Mouse (Mus musculus) E14TG2a.4 (cell line): ENCODE measurements at regions not wholly inside any gene's neighbourhood (a gene's known extent, or its start where the extent isn't known, plus 50 kb on each side); places are given as distances from the start of the nearest gene placed in this dataset.

ENCODE experiments used
- CTCF ChIP-seq: conservative IDR thresholded peaks from 2 replicates; pipeline ENCODE4 v1.5.1; 2014; ENCODE audit warnings: low read length
- NANOG ChIP-seq: IDR thresholded peaks from 2 replicates; pipeline ENCODE4 v1.6.1; 2014; ENCODE audit warnings: borderline replicate concordance, low read length, mixed read lengths

DNA sequence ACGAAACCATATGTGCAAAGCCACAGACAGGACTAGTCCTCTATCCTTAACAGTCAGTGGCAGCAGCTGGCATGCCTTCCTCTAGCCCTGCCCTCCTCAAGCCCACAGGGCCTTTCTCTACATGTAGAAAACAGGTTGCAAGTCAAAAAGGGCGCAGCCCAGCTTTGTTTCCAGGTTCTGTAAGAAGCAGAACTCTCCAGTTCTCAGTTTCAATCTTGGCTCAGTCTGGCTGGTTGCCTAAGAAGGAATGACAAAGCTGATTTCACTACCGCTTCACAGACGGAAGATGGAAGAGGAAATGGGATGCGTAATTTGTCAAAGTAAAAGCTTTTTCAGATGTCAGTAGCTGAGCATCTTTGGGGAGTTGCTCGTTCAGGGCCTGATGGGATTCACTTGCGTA is 92.9 kb downstream of the Stk35 start:
- no peak for TF ChIP-seq CTCF
- TF ChIP-seq NANOG: no peak
